Mouse (Mus musculus): Measurements from ENCODE around the gene Kctd19.

Kctd19 gene

DNA sequence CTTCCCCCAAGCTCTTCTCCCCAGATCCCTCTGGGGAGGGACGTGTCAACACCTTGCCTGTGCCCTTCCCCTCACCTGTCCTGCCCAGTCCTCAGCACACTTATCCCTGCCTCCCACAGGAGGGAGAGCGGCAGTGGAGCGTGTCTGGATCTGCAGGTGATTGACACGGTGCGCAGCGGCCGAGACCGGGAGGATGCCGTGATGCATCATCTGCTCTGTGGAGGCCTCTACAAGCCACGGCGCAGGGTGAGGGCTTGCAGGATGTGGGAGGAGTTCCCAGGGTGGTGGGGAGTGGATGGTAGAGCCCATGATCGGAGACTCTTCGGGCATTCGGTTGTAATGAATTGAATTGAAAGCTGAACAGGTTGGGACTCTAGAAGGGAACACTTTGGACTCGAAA lies 54.1 kb downstream of the Kctd19 start:
- no peak for DNase-seq (ENCODE audit: low spot score in 2 of 2)

DNA sequence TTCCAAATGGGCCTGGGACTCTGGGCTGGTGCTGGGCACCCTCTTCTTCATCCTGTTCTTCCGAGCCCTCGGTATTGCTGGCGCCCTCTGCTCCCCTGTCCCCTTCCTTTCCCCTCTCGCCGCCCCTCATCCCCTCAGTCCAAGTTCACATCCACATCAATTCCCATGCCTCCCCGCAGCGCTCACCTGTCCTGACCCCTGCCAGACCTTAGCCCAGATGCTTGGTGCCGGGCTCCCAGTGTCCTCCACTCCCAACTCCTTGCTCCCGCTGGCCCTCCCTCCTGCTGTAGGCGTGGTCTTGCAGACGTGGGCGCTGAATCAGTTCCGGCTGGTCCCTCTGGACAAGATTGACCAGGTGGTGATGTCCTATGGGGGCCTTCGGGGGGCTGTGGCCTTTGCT lies 56.6 kb downstream of the Kctd19 start:
- DNase-seq (ENCODE audit: low spot score in 2 of 2) = no peak

DNA sequence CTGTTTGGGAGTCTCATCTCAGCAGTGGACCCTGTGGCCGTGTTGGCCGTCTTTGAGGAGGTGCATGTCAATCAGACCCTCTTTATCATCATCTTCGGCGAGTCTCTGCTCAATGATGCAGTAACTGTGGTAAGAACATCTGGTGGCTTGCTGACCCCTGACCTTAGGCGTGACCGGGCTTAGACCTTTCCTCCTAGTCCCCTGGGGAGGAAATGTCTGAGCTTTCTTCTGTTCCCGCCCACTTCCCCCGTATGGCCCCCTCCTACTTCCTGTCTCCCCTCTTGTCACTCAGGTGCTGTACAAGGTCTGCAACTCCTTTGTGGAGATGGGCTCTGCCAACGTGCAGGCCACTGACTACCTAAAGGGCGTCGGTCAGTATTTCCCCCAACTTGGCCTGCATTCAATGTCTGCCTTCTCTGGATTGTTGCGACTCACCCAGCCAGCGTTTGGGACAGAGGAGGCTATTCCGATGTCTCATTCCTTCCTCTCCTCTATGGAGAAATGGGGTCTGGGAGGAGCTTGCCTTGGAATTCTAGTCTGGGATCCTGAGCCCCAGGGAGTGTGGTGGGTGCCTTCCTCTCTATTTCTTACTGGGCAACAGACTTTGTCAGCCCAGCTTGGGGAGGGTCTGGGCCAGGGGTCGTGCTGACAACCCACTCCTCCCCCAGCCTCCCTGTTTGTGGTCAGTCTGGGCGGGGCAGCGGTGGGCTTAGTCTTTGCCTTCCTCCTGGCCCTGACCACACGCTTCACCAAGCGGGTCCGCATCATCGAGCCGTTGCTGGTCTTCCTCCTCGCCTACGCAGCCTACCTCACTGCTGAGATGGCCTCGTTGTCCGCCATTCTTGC lies 57.9 kb downstream of the Kctd19 start:
- DNase-seq (ENCODE audit: low spot score in 2 of 2) = no peak

DNA sequence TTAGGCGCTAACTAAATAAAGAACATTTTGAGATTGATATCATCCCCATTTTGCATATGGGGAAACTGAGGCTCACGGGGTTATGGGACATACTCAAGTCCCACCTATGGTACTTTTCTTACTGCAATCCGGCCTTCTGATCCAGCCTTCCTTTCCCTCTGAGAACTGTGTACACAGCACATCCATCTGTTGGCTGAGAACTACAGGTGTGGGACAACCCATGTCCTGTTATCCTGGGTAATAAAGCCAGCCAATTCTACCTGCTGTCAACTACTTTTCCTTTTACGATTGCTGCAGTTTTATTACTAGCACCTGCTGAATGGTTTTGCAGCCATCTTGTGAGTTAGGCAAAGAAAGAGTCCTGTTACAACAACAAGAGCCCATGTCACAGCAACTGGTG lies 58.8 kb downstream of the Kctd19 start:
- DNase-seq (ENCODE audit: low spot score in 2 of 2) = no peak

DNA sequence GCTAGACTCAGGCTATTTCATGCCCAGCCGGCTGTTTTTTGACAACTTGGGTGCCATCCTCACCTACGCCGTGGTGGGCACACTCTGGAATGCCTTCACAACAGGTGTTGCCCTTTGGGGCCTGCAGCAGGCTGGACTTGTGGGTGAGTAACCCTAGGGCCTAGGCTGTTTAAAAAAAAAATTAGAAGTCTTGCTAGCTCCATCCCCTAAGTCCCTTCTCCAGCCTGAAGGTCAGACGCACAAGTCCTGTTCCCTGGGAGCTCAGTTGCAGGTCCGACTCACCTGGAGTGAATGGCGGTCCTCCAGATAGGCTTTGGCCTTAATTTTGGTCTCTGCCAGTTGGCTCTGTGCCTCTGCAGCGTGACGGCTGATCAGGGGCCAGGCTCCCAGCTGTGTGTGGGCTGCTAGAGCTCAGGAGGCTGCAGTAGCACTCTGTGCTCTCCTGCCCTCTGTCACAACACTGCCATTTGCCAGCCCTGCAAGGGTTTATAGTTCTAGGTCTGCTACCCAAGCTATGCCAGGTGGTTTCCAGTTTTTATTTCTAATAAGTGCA lies 59.6 kb downstream of the Kctd19 start:
- DNase-seq (ENCODE audit: low spot score in 2 of 2) = no peak

DNA sequence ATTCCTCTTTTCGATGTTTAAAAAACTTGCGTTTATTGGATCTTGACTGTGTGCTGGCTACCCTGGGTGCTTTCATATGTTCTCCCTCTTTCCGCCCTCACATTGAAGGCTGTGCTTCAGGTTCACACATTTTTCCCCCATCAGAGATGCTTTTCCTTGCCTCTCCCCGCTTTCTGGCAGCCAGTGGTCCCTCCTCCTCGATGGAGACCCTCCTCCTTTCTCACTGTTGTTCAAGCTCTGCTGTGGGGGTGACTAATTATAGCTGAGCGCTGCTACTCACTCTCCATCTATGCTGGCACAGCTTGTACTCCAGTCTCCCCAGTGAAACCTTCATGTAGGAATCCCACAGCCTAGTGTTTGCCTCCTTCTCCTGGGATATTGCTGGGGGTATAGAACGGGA lies 63.1 kb downstream of the Kctd19 start:
- no peak for DNase-seq (ENCODE audit: low spot score in 2 of 2)

DNA sequence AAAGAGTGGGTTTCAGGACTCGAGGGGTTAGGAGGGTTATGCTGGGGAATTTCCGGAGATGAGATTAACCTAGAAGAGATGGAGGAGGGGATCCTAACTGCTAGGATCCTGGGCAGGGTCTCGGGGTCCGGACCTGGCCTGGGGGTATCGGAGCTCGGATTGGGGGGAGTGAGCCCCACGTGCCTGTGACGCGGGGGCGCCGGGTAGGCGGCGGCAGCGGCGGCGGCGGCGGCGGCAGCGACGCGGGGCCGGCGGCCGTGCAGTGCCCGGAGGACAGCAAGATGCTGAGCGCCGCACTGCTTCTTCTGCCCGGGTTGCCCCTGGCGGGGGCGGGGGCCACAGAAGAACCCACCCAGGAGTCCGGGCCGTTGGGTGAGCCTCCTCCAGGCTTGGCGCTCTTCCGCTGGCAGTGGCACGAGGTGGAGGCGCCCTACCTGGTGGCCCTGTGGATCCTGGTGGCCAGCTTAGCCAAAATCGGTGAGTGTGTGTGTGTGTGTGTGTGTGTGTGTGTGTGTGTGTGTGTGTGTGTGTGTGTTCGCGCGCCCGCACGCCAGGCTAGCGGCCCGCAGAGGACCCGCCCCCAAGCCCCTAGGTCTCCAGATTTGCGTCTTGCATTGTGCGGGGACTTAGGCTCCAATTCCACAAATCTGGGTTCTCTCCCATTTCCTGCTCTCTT lies 64.1 kb downstream of the Kctd19 start:
- peak; percentile 60 to 70 for DNase-seq (ENCODE audit: low spot score in 2 of 2)

DNA sequence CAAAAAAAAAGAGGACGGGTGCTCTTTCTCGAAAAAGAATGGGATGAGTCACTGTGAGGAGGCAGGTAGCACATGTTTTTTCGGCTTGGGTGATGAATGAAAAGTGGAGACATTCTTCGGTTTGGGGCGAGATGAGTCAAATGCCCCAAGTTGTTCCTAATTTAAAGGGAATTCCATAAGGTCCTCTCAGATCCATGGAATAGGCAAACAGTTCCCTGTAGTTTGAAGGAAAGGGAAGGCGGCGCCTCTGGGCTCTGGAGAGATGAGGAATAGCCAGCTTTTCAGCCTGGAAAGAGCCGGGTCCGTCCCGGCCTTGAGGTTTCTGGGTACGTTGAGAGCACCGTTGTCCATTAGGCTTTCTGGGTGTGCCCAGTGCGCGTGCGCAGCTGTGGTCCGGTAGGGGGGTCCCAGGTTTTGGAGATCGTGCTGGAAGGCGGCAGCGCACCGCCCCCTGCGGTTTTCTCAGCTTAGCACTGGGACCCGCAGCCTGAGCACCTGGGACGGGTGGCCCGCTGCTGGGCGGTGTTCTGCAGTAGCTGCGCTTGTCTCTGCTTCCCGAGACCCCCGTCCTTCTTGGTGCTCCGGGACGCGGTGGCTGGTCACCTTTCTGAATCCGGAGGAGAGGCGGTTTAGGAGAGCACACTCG lies 64.7 kb downstream of the Kctd19 start, which contains the start of gene Slc9a5:
Slc9a5 (plus strand) TSS at position 394 of the 646 bp plus-strand sequence.
- peak; percentile 74 for DNase-seq (ENCODE audit: low spot score in 2 of 2)

DNA sequence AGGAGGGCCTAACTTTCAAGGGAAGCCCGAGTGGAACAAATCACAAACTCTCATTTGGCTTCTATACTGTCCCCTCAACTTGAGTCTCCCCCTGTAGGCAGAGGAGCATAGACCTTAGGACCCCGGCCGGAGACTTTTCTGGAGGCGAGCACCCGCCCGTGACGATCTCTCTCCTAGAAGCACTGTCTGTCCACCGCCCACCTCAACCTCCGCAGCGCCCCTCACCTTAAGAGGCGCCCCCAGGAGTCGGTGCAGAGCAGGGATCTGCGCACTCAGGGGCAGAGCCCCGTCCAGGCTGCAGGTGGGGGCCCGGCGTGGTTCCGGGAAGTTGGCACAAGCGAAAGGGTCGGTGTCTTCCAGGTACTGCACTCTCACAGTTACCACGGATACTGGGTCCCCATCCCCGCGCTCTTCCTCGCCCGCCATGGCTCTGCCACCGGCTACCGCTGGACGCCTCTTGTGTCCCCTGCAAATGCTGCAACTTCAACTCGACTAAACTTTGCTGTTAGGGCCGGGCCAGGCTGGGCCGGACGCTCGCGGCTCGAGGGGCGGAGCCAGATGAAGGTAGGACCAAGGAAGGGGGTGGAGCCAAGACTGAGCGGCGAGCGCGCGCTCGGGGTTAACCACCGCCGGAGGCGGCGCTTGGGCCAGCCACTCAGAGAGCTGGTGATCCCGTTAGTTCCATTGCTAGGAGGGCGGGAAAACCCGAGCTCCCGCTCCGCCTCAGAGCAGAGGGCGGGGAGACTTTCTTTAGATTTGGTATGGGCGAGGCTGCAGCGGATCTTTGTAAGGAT lies 65.7 kb downstream of the Kctd19 start, which contains the start of gene Fhod1:
Fhod1 (minus strand) TSS at position 526 of the 794 bp plus-strand sequence.
- DNase-seq (ENCODE audit: low spot score in 2 of 2) = peak; percentile 93

DNA sequence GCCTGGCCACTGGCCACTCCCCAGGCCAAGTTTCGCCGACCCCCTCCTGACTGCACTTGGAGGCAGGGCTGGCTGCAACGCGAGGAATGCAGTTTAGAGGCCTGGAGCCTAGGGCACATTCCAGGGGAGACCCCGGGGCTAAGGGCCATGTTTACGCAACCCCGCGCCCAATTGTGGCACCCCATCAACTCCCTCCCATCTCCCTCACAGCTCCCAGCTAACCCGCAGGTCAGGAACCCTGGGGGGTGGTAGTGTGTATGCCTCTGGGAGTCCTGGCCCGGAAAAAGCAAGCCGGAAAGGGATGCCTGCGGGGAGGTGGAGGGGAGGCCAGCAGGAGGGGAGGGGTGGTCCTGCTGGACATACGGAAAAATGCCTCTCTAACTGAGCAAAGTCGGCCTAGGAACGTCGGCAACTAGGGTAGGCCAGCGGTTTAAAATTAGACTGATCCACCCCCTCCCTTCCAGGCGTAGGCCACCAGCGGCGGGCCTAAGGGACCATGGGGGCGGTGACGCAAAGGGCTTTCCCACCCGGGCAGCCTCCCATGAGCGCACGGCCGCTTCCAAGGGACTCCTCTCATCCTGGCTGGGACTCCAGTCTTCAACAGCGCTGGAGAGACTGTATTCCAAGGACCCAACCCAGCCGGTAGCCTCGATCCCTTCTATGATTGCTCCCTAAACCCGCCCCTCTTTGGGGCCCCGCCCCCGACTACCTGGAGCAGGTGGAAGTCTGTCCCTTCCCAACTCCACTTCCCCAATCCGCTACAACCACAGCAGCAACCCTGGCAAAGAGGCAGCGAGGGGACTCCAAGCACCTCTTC lies 66.5 kb downstream of the Kctd19 start:
- peak in 1 of 2 experiments; percentile 49 for DNase-seq (ENCODE audit: low spot score in 2 of 2)

DNA sequence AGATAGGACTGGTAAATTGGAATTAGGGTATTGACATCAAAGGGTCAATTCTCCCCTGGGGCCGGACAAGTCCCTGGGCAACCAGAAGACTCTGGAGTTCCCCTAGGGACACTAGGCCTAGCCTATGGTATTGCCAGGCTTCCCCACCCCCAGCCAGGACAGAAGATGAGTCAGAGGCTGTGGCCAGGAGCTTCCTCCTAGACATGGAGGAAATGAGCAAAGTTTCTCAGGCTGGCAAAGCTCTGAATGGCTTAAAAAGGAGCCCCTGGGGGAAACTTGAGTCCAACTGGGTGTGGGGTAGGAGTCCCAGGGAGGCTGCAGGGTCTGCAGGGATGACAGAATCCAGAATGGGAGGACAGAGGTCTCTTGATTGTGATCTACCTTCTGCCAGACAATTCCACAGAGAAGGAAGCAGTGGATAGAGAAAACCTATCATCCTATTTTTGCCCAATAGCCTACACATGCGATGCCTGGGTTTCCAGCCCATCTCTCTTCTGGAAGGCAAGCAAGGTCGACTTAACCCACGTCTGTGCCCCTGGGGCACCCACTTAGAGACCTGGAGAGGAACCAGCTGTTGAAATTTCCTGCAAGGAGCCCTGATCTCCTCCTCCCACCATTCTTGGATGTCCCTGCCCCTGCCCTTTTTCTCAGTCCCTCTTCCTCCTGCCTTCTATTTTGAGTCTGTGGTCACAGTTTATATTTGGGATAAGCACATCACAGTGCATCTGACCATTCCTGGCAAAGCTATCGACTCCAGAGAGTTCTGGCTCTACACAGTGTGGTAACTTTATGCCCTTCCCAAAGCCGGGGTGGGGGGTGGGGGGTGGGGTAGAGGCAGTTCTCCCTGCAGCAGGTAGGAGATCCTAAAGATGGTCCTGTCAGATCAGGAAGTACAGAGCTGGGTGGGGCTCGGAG lies 68.0 kb downstream of the Kctd19 start:
- peak in 1 of 2 experiments; percentile 53 for DNase-seq (ENCODE audit: low spot score in 2 of 2)

DNA sequence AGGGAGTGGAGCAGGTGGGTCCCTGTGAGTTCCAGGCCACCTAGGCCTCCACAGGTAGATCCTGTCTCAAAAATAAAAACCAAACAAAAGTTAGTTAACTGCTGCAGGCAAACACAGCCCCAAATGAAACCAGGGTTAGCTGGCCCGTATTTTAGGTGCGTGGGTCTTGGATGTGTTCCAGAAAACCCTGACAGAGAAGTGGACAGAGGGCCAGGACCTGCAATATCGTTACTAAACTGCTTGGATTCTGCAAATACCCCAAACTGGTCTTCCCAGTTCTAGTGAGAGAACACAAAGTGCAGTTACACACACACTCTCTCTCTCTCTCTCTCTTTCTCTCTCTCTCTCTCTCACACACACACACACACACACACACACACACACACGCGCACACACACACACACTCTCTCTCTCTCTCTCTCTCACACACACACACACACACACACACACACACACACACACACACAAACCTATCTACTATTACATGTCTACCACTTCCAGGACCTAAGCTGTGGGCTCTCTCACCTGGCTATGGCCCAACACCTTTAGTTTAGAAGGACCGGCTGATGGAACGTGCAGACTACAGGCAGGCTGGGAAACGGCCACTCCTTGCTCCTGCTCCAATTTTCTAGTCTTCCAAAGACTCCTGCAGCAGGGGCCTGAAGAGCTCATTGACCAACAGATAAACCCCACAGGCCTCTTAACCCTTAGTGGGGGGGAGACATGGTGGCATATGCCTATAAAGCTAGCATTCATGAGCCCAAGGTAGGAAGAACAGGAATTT lies 69.3 kb downstream of the Kctd19 start:
- no peak for DNase-seq (ENCODE audit: low spot score in 2 of 2)

DNA sequence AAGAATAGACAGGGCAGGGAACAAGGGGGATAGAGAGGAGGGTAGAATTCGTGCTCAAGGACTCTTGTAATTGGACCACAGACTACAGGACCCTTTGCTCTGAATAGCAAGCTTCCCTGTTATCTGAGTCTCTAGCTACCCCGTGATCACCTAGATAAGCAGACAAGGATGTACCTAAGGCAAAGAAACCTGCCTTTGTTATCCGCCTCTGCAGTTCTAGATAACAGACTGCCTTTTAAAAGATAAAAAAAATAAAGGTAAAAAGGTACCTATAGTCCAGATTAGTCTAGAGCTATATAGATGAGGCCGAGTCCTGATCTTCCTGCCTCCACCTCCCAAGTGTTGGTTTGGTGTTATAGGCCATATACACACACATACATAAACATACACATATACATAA lies 70.5 kb downstream of the Kctd19 start:
- DNase-seq (ENCODE audit: low spot score in 2 of 2) = no peak

DNA sequence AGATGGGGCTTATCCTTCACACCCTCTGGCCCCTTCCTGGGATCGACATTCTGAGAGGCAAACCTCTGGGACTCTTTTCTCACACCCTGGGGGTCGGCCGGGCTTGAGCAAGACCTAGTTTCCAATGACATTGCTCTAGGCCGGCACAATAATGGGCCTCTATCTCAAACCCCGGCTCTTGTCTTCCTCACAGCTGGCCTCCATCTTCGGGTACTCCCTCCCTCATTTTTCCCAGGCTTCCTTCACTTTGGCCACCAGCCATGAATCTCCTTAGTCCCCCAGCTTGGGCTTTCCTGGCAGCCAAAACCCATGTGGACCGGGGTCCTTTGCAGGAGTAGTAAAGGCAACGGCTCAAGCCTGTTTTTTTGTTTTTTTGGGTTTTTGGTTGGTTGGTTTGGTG lies 71.9 kb downstream of the Kctd19 start:
- DNase-seq (ENCODE audit: low spot score in 2 of 2) = no peak

DNA sequence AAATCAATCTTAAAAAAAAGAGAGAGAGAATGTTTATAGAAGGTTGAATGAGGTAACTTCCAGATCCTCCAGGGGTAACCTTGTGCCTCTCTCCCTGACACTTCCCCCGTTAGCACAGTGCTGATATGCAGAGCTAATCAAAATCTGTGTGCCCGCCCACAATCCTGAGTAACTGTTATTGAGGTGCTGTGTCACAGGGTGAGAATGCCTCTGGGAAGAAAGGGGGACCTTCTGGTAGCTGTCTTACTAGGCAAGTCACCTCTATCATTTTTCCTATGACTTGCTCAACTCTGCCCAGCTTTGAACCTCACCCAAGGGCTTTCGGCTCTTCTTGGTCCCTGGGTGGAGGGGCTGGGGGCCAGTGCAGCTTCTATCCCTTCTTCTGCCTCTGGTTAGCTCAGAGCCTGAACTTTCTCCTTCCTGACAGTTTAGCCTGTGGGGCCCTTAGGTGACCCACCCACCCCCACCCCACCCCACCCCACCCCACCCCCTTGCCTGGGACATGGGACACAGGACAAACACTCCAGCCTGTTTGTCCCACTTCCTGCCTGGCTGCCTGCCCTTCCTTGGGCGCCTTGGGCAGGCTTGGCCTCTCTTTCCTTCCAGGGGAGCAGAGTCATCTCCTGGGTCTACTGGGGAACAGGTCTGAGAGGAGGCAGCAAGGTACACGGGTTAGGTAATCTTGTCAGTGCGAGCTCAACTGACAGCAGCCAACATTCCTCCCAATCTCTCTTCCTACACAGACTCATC lies 73.2 kb downstream of the Kctd19 start:
- no peak for DNase-seq (ENCODE audit: low spot score in 2 of 2)

DNA sequence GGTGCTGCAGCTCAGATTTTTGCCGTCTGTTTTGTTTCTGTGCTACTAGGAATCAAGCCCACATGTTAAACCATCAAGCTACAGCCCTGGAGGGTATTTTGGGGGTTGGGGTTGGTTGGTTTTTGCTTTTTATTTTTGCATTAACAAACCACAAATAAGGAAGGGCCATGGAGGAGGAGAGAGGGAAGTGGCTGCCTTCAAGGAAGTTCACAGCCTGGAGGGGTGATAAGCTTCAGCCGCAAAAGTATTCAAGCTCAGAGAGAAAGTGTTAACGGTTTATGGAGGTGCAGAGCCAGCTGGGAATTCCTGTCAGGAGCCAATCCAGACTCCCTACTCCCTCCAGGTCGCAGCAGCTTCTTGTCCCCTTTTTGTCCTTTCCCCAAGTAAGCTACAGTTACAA lies 74.3 kb downstream of the Kctd19 start:
- DNase-seq (ENCODE audit: low spot score in 2 of 2) = no peak

DNA sequence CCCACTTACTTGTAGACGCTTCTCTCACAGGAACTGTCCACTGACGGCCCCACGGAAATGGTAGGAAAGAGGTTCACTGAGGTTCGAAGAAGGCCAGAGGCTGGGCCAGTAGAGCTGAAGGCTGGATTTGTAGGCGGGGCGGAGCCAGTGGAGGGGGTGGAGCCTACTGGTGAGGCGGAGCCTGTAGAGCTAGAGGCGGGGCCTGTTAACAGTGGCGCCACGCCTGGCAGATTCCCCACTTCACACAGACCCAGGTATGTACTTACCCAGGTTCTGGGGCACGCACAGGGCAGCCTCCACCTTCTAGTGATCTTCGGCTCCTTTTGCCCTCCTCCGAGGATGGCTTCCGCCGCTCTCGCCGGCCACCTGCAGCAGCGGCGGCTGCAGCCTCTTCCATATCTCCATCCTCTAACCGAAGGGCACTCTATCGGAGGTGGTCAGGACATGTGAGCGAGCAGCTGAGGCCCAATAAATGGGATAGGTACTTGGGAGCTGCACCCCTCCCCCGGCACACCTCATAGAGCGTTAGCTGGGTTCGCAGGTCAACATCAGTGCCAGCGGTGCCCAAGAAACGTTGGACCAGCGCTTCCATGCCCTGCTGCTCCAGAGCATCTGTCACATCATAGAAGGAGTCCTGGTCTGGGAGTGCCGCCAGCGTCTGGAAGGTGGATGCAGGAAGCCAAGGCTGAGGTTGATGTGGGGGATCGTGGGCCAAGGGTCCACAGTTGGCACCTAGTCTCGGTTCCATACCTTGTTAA lies 76.8 kb downstream of the Kctd19 start:
- DNase-seq (ENCODE audit: low spot score in 2 of 2) = no peak

Measured in right cerebral cortex, postnatal 10 days (tissue).